Mouse (Mus musculus) layer of hippocampus, postnatal 14 days (tissue): Measurements from ENCODE around the gene Schip1. TPM values are rescaled to one million over a fixed set of nuclear protein-coding genes. Genes with fewer than 3 reads are reported as not detected.

Experiments used
- DNase-seq, 2 experiments: peaks; one replicate each; pipeline ENCODE4 v3.0.0; 2021 to 2022; ENCODE audit warnings: low spot score in 2 of 2, mixed read lengths in 1 of 2
- total RNA-seq, 2 experiments: library from RNA; stranded (reverse); gene quantifications; 2 replicates each; pipeline ENCODE4 v1.2.3; 2021

The Schip1 gene
- total RNA-seq, 2 experiments from 2014 or later = 300 to 309 TPM

- DNase-seq = no peak
Measured at GRCm38 (mm10) chr3:68499532-68500152, 435.0 kb downstream of the Schip1 start.

DNA sequence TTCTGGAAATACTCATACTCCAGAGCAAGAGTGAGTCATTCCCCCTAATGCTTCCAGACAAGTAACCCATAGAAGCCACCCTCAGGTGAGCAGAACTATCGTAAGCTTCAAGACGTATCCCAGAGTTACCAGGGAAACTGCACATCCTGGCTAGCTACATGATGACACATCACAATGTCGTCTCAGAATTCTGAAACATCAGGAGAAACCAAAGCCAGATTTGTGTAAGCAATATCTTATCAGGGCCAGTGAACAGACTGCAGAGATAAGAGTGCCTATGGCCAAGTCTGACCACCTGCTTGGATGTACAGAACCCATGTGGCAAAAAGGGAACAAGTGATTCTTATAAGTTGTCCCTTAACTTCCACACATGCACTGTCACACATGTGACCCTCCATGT lies 440.2 kb downstream of the Schip1 start:
- DNase-seq = no peak

GRCm38 (mm10) chr3:68506769-68507318 lies 442.2 kb downstream of the Schip1 start:
- no peak for DNase-seq

- DNase-seq = no peak
Measured at GRCm38 (mm10) chr3:68508629-68509028, 444.0 kb downstream of the Schip1 start.

GRCm38 (mm10) chr3:68510872-68511271 lies 446.3 kb downstream of the Schip1 start:
- no peak for DNase-seq

GRCm38 (mm10) chr3:68511744-68512143 lies 447.1 kb downstream of the Schip1 start:
- no peak for DNase-seq

DNA sequence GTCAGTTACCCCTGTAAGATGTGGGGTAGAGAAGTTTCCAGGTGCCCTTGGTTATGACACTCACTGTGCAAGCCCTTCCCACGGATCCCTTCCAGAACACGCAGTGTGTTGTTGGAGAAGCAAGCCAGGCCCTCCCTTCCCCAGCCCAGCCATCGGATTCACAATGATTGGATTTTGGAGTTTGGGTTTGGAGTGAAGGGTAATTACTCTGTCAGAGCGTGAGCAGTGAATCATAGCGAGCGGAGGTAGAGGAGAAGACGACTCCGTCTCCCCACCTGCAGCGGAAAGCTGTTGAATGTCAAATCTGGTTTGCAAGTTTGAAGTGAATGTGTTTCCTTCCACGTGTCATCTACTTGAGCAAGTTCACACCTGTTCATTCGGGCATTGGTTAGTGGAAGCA lies 447.7 kb downstream of the Schip1 start:
- DNase-seq = no peak

- DNase-seq = no peak
Measured at GRCm38 (mm10) chr3:68513340-68514119, 448.9 kb downstream of the Schip1 start.

DNA sequence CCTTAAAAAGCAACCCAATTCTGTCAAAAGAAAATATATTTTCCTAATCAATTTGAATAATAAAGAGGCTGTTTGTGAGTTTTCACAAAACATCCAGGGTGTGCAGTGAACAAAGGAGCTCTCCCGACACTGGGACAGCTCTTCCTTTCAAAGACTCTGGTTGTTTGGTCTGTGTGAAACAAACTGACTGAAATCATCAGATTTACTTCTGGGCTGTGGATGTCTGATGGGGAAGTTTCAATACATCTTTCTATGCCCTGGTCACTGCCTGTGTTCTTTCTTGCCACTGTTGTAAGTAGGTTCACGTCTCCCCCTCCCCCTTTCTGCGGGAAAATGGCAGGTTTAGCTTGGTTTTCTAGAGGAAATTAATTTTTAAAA lies 449.5 kb downstream of the Schip1 start:
- DNase-seq = no peak

DNA sequence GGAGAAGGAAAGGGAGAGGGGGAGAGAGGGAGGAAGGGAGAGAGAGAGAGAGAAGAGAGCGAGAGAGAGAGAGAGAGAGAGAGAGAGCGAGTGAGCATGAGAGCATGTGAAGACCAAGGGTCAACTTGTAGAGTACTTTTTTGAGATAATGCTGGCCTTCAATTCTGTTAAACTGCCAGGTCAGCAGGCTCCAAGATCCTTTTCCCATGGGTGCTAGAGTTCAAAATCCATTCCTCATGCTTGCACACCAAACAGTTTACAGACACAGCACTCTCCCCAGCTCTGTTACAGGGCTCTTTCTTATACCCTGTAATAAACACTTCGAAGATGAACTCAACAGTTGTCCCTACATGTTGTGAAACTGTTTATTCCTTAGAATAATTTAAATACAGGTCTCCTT lies 450.1 kb downstream of the Schip1 start:
- DNase-seq = no peak

DNA sequence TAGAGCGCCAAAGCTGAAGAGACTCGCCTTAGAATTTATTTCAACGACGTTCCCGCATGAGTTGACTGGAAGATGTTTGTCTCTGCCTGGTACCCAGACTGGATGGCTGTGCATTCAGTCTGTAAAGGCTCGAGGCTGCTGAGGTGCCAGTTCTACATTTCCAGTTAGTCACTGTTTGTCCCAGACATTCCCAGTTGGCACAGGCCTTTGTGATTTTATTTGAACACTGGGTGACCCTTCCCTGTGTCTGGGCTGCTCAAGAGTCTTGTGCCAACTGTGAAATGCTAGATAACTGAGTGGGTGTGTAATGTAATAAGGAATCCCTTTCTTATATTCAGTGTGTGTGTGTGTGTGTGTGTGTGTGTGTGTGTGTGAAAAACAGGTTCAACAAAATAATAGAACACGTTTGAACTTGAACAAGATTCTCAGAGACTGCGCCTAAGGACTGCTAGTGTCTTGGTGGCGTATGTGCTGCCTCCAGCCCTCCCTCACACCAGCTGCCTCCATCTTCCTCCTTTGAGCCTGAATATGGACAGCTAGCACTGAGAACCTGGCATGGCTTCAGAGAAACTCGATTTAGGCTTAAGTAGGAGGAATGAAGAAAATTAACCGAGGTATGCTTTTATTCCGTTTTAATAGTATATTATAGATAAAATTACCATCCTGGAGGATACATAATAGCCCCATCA lies 451.9 kb downstream of the Schip1 start:
- DNase-seq = no peak

DNA sequence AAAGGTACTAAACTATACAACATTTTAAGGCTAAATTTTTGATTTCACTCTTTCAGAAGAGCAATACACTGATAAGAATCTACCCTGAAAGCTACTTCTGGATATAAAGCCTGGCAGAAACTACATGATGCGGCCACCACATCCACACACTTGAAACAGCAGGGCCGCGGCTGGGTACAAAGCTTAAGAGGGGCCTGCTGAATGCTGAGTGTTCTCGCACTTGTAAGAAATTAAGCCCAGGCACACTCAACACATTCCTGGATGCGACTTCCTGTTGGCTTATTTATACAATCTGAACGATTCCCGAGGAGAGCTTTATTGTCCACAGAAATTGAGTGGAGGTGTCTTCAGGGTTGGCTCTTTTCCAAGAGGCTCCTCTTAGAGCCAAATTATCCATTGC lies 452.6 kb downstream of the Schip1 start:
- DNase-seq = no peak

DNA sequence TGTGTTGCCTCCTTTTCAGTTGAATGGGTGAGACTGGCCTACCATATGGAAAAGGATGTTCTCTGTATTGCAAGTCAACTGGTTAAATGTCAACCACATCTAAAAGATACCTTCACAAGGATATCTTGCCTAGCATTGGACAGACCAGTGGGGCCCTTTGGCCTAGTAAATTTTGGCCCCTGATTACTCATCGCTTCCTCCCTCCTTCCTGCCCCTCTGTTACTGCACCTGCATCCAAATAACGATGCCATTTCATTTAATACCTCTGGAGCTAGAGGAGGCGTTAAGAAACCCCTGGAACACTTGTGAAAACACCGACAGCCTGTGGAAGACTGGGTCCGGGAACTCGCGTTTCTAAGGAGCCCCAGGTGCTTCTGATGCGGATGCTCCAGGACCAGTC lies 453.4 kb downstream of the Schip1 start:
- no peak for DNase-seq

GRCm38 (mm10) chr3:68518586-68518985 lies 454.0 kb downstream of the Schip1 start:
- no peak for DNase-seq

DNA sequence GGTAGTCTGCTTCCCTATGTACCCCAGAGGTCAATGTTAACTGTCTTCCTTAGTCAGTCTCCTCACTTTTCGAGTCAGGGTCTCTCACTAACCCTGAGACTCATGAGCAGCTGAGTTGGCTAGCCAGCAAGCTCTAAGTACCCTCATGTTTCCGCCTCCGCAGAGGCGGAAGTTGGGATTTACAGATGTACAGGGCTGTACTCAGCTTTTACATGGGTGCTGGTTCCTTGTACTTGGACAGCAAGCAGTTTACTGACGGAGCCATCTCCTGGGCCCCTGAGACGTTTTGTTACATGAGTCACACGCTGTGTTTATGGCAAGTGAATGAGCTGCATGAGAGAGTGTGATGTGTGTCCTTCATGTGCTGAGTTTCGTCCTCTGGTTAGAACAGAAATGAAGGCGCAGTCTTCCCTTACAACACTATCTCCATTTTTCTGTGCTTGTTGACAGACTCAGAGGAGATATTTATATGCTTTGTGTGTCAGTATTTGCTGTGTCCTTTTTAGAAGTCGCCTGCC lies 460.8 kb downstream of the Schip1 start:
- no peak for DNase-seq

- DNase-seq = no peak
Measured at GRCm38 (mm10) chr3:68526416-68526815, 461.8 kb downstream of the Schip1 start.

GRCm38 (mm10) chr3:68527182-68527581 lies 462.6 kb downstream of the Schip1 start:
- no peak for DNase-seq

GRCm38 (mm10) chr3:68531908-68532307 lies 467.3 kb downstream of the Schip1 start:
- no peak for DNase-seq

DNA sequence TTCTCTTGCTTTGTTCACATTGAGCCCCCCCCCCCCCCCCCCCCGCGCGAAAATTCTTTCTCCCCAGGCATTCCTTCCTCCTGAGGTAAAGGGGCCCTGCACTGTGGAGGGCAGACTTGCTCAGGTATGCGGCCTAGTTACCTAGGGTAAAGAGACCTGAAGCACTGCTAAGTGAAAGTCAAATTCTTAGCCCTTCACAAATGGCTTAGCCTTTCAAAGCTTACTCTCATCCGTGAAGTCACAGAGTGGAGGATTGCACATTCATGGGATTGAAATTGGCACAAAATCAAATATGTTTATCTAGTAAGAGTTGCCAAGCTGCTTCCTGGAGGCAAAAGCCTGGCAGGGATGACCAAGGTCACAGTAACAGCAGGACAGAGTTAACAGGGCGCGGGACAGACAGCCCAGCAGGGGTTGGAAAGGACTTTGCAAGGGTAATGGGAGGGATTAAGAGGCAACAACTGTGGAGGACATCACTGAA lies 470.0 kb downstream of the Schip1 start:
- no peak for DNase-seq

GRCm38 (mm10) chr3:68535160-68535728 lies 470.6 kb downstream of the Schip1 start:
- DNase-seq = no peak

DNA sequence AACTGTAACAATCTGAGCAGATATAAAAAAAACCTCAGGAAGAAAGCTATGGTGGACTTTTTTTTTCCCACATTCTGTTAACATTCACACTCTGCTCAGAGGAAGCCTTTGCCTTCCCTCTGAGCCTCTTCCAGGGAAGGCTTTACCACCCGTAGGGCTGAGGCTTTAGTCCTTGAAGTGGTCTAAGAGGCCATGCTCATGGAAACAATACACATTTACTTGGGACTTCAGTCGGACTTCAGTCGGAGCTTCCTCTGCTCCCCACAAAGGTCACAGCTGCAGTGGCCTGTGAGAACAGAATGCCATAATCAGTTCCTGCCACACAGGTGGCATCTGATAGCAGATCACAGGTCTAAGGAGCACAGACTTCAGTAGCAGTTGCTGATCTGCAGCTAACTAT lies 471.5 kb downstream of the Schip1 start:
- no peak for DNase-seq
